Mouse (Mus musculus): Measurements from ENCODE around the gene Lrsam1. TPM values are rescaled to one million over a fixed set of nuclear protein-coding genes. Genes with fewer than 3 reads are reported as not detected.

Gene Lrsam1
- total RNA-seq, 2 experiments from 2014 or later, result 36.5 to 40.4 TPM

DNA sequence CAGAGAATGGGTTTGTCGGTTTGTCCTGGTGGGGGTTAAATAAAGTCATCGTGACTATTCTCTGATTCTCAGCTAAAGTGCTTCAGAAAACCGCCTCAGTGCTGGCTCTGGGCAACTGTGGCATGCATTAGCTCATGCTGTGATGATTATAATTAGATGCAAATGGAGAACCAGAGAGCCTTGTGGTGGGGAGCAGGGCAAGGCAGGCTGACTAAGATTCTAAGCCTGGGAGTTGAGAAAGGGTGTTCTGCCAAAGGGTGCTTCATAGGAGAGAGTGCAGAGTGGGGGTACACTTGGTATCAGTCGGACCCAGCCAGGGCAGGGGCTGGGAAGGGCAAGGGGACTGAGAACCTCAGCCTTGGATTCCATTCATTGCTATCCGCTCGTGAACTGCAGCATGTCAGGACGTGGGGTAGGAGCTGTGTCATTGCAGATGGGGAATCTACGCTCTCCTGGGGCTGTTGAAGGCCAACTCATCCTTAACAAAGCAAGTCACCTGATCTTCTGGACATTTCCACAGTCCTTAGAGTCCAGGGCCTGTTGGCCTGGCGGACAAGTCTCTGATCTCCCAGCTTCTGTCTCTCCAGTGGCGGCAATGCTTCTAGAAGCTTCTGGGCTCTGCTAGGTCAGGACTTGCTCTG lies 64.8 kb downstream of the Lrsam1 start:
- DNase-seq (ENCODE audit: low spot score in 2 of 2), result no peak

DNA sequence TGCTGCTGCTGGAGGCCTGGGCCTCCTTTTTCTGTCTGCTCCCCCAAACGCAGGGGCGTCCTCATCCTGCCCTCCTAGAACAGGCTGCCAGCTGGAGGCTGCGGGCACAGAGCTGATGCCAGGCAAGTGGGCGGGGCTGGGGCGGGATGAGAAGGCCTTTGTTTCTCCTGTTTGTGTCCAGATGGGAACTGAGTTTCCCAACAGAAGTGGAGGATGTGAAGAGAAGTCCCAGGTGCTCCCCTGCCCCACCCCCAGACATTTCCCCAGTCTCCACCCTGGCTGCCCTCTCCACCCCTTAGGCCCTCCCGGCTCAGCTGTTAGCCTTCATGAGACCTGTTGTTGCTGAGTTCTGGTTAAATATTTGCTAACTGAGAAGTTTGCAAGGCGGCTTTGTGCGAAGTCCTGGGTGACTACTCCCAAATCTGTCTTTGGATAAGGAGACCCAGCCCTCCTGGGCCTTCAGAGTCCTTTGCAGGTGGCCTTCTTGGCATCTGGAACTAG lies 65.8 kb downstream of the Lrsam1 start:
- DNase-seq (ENCODE audit: low spot score in 2 of 2), result peak in 1 of 2 experiments; percentile 51

DNA sequence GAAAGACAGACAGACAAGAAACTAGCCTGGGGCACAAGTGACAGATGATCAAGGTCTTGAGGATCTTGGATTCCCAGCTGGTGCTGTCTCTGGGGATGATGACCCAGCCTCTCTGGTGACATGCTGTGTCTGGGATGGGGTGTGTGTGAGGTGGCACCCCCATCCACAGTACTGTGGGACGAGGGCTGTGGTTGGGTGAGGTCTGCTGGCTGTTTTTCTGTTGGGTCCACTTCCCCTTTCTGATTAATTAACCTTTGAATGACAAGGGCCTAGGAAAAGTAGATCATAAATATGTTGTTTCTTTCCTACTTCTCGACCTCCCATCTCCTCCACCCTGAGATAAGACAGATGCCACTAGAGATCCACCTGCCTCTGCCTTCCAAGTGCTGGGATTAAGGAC lies 67.3 kb downstream of the Lrsam1 start:
- DNase-seq (ENCODE audit: low spot score in 2 of 2), result no peak

DNA sequence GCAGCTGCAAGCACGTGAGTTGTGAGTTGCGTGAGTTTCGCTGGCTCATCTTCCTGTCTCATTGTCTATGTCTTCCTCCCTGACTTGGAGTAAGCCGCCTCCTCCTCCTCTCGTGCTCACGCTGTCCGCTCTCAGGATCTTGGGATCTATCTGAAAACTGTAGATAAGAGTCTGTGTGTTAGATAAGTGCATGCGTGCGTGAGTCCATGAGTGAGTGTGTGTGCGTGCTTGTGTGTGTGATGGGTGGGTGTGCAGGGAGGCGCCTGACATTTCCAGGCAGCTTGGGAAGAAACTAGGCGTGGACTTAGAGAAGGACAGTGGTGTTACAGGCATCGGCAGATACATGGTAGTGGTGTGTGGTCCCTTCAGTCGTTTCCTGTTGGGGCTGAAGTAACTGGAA lies 68.9 kb downstream of the Lrsam1 start:
- no peak for DNase-seq (ENCODE audit: low spot score in 2 of 2)

DNA sequence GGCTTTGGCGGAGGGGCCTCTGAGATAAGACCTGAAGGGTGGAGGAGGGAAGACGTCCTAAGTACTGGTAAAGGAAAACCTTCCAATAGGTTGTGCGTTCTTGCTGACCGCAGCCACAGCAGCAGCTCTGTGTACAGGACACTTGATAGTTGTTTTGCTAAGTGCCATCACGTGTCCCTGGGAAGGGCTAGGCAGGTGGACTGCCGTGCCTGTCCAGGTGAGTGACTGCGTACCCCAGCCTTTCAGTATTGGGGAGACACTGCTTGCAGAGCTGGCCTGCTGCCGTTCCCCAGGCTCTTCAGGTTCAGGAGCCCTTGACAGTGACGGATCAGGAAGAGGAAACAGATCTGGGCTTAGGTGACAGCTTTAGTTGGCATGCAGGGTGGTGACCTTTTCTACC lies 70.1 kb downstream of the Lrsam1 start:
- no peak for DNase-seq (ENCODE audit: low spot score in 2 of 2)

DNA sequence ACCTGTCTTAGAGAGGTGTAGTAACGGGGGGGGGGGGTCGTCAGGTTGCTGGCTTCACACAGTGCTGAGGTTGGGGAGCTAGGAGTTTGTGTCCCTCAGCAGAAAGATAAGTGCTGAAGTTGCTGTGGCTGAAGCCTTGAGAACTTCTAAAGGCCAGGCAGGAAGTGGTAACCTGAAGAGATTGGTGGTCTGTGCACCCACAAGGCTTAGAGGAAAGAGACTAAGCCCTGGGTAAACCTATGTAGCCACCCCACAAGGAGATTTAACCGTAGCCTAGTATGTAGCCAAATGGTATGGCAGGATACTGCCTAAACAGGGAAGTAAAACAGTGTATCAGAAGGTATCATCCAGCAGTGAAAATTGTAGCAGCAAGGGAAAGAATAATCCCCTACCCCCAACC lies 71.1 kb downstream of the Lrsam1 start:
- no peak for DNase-seq (ENCODE audit: low spot score in 2 of 2)

DNA sequence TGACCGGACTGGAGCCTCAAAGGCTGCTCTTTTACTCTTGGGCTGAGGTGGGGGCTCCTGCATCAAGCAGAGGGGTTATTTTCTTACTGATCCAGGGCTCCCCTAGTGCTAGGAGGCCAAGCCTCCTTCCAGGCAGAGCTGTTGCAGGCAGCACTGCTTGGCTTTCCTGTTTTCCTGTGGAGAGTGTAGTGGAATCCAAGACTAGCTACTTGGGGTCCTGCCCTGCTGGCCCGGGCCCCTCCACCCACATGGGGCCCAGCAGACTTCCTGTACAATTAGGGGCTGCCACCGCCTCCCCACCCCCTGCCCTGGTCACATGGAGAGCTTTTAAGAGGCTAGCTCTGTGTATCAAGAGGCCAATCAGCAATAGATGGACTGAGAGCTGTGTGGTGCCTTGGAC lies 72.9 kb downstream of the Lrsam1 start:
- no peak for DNase-seq (ENCODE audit: low spot score in 2 of 2)

DNA sequence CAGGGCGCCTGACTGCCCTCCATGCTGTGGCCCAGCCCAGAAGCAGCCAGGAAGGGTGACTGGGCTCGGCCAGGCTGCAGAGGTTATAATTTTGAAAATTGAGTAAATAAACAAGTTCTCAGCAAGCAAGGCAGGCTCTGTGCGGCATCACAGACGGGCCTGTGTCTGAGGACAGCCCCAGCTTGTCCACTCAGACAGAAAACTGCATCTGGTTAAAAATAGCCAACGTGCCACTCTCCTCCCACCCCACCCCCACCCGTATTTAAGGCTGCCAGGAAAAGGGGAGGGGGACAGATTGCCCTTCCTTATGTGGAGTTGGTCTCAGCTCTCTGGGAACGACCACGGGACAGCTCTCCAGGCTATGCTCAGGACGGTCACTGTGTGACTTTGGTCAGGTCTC lies 73.4 kb downstream of the Lrsam1 start:
- DNase-seq (ENCODE audit: low spot score in 2 of 2), result no peak

DNA sequence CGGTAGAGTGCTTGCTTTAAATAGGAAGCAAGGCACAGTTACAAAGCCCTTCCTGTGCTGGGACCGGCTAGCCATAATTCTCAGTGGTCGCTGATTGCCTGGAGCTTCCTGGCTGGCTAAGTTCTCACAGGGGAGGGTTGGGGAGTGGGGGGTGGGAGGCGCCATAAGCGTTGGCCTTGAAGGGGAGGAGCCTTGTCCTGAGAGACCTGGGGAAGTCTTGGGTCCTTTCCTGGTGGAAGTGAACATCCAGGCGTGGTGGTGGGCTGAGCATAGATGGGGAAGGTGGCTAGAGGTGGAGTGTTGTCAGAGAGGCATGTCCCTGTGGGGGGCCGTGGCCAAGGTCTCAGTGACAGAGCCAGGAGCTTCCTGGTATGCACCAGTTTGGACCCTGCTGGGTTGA lies 76.7 kb downstream of the Lrsam1 start:
- DNase-seq (ENCODE audit: low spot score in 2 of 2), result no peak

DNA sequence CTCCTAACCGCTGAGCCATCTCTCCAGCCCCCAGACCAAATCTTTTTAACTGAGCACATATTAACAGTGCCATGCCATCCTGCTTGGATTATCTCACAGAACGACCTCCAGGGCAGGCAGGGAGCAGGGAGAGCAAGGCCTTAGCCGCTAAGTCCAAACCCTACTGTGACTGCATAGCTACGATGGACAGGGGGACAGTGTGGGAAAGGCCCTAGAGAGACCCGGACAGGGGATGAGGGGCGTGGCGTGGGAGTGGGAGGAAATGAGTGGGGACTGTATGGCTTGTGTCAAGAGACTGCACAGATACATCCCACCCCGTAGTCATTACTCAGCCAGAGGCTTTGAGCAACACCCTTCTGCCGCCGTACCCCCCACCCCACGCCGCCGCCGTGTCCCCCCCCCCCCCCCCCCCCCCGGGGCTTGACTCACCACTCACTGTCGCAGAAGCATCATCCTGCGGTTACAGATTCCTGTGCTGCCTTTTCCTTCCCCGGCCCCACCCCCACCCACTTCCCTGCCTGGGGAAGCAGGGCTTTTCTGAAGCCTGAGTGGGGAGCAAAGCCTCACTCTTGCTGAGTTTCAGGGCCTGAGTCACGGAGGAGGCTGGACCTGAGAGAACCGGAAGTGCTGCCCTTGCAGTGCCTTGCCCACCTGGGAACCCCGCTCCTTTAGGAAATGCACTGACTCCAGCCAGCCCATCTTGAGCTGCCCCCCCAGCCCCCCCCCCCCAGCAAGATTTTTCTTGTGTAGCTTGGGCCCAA lies 79.0 kb downstream of the Lrsam1 start:
- no peak for DNase-seq (ENCODE audit: low spot score in 2 of 2)

DNA sequence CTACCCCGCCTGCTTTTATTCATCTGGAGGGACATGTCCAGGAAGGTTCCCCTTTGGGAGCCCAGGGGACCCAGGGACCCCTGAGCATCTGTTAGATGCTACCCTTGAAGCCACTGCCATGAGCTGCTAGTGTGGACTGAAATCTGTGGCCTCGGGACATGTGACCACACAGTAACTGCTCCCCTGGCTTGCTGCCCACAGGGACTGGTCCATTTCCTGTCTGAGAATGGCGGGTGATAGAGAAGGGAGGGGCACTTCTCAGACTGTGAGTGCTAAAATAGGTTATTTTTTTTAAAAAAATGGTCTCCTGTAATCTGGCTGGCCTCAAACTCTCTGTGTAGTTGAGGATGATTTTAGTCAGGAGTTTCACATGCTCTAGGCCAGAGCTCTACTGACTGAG lies 79.7 kb downstream of the Lrsam1 start:
- no peak for DNase-seq (ENCODE audit: low spot score in 2 of 2)

DNA sequence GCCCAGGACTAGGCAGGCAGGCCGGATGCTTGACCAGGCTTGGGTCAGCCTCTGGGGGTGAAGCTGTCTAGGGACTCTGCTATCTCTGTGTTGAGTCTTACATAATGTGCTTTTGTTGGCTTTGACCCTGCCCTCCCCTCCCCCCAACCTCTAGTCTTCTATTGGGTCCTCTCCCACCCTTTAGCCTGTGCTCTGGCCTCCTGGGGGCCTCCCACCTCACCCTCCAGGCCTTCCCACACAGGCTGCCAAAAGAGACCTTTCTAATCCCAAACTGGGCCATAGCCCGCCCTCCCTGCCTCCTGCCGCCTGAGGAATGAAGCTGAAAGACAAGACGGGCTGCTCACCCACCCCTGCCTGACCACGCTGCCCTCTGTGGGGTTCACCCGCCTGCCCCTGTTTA lies 80.4 kb downstream of the Lrsam1 start:
- DNase-seq (ENCODE audit: low spot score in 2 of 2), result no peak

DNA sequence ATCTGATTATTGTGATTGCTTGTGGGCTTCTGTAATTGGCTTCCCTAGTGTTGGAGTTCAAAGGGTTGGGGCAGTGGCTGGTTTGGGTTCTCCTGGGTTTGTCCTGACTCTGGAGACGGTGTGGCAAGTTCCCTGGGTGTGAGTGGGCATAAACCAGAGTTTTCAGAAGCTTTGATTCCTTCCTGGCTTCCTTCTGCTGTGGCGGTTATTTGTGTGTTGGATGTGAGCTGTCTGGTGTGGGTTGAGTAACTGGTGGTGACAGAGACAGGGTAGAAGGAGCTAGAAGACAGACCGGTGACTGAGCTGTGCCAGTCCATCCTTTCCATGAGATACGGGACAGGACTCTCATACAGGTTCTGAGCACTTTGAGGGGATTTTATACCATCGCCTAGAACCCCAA lies 81.8 kb downstream of the Lrsam1 start:
- no peak for DNase-seq (ENCODE audit: low spot score in 2 of 2)

DNA sequence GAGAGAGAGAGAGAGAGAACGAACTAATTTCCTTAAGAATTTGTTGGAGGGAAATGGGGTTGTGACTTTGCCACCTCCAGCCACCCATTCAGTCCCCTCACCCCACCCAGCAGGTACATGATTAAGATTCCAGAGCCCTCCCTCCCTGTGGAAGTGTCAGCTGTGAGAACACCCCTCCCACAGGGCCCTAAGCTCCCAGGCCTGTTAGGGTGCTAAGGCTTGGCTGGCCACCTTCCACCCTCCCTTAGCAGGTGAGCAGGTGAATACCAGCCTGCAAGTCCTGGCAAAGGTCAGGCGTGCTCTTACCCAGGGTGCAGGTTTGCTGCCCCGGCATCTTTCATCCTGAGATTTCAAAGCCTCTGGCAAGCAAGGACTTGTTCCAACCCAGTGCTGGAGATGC lies 83.0 kb downstream of the Lrsam1 start:
- no peak for DNase-seq (ENCODE audit: low spot score in 2 of 2)

DNA sequence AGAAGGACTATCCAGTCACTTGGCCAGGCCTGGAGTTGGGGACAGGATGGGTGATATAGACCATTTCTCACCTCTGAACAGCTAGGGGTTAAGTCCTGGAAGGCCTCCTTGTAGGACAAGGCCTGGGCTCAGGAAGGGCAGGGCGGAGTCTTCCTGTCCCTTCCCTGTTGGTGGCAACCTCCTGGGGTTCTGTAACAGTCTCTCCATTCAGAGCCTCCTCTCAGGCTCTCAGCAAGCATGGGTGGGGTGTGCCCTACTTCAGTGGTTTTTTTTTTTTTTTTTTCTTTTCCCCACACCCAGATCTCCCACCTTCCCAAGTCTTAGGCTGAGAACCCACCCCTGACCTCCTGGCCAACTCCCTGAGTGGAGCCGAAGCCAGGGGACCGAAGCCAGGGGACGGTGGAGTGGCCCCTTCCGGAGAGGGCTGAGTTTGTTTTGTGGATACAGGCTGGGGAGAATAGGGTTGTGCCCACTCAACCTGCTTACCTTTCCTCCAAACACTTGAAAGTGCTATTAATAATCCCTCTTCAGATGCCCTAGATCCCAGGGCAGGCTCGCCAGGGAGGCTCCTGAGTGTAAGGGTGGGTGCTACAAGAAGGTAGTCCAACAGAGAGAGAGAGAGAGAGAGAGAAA lies 83.5 kb downstream of the Lrsam1 start:
- no peak for DNase-seq (ENCODE audit: low spot score in 2 of 2)

DNA sequence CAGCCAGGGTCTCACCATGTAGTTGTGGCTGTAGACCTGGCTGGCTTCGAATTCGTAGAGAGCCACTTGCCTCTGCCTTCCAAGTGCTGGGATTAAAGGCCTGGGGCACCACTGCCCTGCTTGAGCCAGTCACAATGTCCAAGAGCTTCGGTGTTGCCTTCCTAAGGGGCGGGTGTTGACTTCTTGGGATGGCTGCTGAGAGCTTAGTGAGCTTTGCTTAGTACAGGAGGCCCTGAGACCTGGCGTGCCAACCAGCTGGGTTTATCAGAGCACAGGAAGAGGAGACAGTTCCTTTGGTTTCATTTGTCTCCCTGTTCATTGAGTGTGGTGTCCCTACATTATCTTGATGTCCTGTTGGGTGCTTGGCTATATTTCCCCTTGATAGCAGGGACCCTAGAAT lies 84.1 kb downstream of the Lrsam1 start:
- DNase-seq (ENCODE audit: low spot score in 2 of 2), result no peak

DNA sequence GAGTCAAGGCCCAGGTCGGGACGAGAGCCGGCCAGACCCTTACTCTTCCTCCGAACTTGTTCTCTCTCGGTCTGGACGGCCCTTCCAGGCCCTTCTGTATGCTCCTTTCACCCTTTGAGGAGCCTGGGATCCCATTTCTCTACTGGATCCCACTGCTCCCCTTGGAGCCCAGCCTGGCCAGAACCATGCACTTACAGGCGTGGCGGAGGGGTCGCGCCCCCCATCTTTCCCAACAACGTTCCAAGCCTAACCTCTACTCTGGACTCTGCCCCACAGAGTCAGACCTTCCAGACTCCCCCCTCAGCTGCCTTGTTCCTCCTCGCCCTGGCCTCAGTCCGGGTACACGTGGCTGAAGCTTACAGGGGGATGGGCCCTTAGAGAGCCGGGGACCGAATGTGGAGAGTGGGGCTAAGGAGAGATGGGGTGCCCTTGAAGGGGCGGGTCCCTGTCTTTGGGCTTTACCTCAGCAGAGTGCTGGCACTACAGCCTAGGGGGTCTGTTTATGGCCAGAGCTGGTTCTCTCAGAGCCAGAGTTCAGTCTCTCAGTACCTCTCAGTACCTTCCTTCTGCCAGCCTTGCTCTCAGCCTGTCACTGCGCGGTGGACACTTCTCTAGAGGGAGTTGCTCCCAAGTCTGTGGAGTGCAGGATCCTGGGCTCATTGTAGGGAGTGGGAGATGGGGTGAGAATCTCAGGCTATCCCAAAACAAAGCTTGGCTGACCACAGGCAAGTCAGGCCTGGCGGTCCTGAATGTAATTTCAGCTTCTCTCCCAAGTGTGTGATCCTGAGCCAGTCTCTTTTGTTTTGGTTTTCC lies 84.7 kb downstream of the Lrsam1 start:
- DNase-seq (ENCODE audit: low spot score in 2 of 2), result no peak

DNA sequence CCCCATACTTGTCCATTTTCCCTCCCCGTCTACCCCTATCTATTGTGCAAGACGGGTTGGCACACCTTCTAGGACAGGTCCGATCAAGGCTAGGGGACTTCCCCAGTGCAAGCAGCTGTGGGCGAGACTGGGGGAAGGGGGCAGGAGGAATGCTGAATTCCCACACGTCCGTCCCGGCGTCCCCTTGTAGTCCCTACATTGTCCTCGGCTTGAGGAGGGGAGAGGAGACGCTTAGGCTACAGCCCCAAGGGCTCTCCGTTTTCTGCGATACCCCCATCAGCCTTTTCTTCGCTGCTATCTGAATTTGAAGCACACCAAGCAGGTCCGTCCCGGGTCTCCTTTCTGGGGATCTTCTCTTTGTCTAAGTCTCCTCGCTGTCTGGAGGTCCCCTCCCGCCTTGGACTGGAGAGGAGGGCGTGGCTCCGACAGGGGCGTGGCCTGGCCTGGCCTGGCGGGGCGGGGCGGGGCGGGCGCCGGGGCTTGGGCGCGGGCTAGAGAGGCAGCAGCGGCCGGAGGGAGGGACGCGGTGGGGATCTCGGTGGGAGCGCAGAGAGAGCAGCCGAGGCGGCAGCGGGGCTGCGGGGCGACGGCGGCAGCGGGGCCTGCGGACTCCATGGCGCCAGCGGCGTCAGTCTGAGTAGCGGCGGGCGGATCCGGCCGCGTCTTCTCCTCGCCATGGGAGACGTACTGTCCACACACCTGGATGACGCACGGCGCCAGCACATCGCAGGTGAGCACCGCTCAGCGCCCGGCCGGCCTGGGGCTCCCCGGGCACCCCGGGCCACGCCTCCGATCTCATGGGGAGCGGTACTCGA lies 85.5 kb downstream of the Lrsam1 start, which contains the start of gene Fam129b:
TSS of gene Fam129b (plus strand) at position 440 of the 815 bp plus-strand sequence.
- DNase-seq (ENCODE audit: low spot score in 2 of 2), result peak; percentile 76 to 82
